In the genomic region with DNA sequence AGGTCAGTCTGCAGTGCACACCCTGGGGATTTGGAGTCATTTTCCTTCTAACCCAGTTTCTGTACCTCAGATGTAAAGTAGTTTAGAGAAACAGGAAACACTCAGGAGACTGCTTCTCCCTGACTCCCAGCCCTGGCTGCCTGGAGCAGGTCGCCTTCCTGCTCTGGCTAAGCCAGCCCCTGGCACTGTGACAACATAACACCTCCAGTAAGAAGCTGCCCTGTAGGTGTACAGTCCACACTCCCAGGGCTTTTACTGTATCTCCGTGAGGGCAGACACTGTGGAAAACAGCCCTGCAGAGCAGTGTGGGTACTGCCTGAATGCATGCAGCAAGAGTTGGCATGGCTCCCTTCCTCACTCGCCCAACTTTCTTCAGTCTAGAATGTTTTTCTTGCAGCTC, we compare ENCODE assay signal across 9 mouse cellular contexts. TPM values are rescaled to one million over a fixed set of nuclear protein-coding genes. Genes with fewer than 3 reads are reported as not detected.
DNase-seq lines count a peak whose midpoint lies in the region; ATAC-seq and TF ChIP-seq lines count a peak whose summit lies in the region.
"Had no signal": no experiment of that assay in that cellular context is flagged by ENCODE, and none has a peak within 500 bp of the region (broad histone marks: within the 10 kb centered on the region; RNA-seq: fewer than 3 reads in every experiment).

No protein-coding gene starts in this region.

- H3K9ac ChIP-seq in lung, embryonic 15.5 days: peak overlapping the region; percentile 10; the same call in 1 of the 2 replicates
- H3K9ac ChIP-seq in forebrain, embryonic 13.5 days: peak overlapping the region; percentile 99; the same call in 1 of the 2 replicates
- no peak overlapping the region for H3K9ac ChIP-seq in intestine, embryonic 15.5 days

- H3K27ac ChIP-seq in lung, embryonic 15.5 days: peak overlapping the region; percentile 96
- no peak overlapping the region for H3K27ac ChIP-seq in forebrain, embryonic 13.5 days
- peak overlapping the region; percentile 27; the same call in 1 of the 2 replicates for H3K27ac ChIP-seq in intestine, embryonic 15.5 days
- H3K27ac ChIP-seq in midbrain, embryonic 10.5 days (replicated peaks): no peak overlapping the region; the same call in 1 of the 2 replicates

- no peak for TF ChIP-seq POLR2A in lung, adult 2 months (IDR thresholded peaks at IDR 0.05; ENCODE audit: borderline replicate concordance, extremely low read depth, low read depth, low read length)

- intact Hi-C loops in left cerebral cortex, postnatal 36 days (cut with DNase I): no loop called here

- WGBS in lung, embryonic 15.5 days: 24% methylated on average over 3 of the region's 3 CpGs
- 5% methylated on average over 3 of the region's 3 CpGs for WGBS in lung, adult 2 months
- WGBS in forebrain, embryonic 13.5 days: 61% methylated on average over 3 of the region's 3 CpGs
- 41% methylated on average over 3 of the region's 3 CpGs for WGBS in intestine, embryonic 15.5 days
- WGBS in midbrain, embryonic 10.5 days: 88% methylated on average over 3 of the region's 3 CpGs

- H3K4me3 ChIP-seq in lung, embryonic 15.5 days: peak overlapping the region; percentile 90
- H3K4me3 ChIP-seq in lung, adult 2 months (replicated peaks; ENCODE audit: extremely low read depth, low read depth, low read length): no peak overlapping the region
- H3K4me3 ChIP-seq in forebrain, embryonic 13.5 days: peak overlapping the region; percentile 98
- H3K4me3 ChIP-seq in intestine, embryonic 15.5 days (replicated peaks): no peak overlapping the region; the same call in 1 of the 2 replicates
- peak overlapping the region; percentile 98 for H3K4me3 ChIP-seq in midbrain, embryonic 10.5 days

- H3K4me2 ChIP-seq in lung, embryonic 15.5 days: peak overlapping the region; percentile 79
- H3K4me2 ChIP-seq in forebrain, embryonic 13.5 days: peak overlapping the region; percentile 100
- peak overlapping the region; percentile 85 for H3K4me2 ChIP-seq in intestine, embryonic 15.5 days (replicated peaks)

- H3K36me3 ChIP-seq in lung, embryonic 15.5 days: no peaks in the 10 kb centered on the region; the same call in 1 of the 2 replicates
- H3K36me3 ChIP-seq in forebrain, embryonic 13.5 days (ENCODE audit: poor library complexity, severe bottlenecking): peaks cover 23% of the 10 kb centered on the region
- no peaks in the 10 kb centered on the region for H3K36me3 ChIP-seq in intestine, embryonic 15.5 days
- peaks cover 59% of the 10 kb centered on the region for H3K36me3 ChIP-seq in midbrain, embryonic 10.5 days

- no peak for ATAC-seq in lung, embryonic 15.5 days (ENCODE audit: borderline replicate concordance, extremely low read depth, low FRiP score, low TSS enrichment)
- ATAC-seq in forebrain, embryonic 13.5 days: no peak
- ATAC-seq in intestine, embryonic 15.5 days: no peak
- ATAC-seq: Patski had no signal

- DNase-seq in lung, adult 2 months: no peak
- DNase-seq in midbrain, embryonic 10.5 days (ENCODE audit: low spot score): no peak
- no peak for DNase-seq in spleen, adult 12 weeks (ENCODE audit: low spot score)
- DNase-seq in gastrocnemius, postnatal 25 days: no peak
- DNase-seq in left cerebral cortex, postnatal 36 days (ENCODE audit: low spot score in 2 of 2): no peak

- H3K4me1 ChIP-seq in lung, embryonic 15.5 days: peaks cover 74% of the 10 kb centered on the region
- peaks cover 54% of the 10 kb centered on the region for H3K4me1 ChIP-seq in lung, adult 2 months (ENCODE audit: control insufficient read depth, insufficient read depth, low read length)
- H3K4me1 ChIP-seq in forebrain, embryonic 13.5 days: peaks cover 77% of the 10 kb centered on the region
- peaks cover 71% of the 10 kb centered on the region for H3K4me1 ChIP-seq in intestine, embryonic 15.5 days (replicated peaks)
- peaks cover 91% of the 10 kb centered on the region for H3K4me1 ChIP-seq in midbrain, embryonic 10.5 days

- H3K27me3 ChIP-seq in lung, embryonic 15.5 days: no peaks in the 10 kb centered on the region
- H3K27me3 ChIP-seq in forebrain, embryonic 13.5 days: no peaks in the 10 kb centered on the region
- H3K27me3 ChIP-seq in intestine, embryonic 15.5 days (replicated peaks): no peaks in the 10 kb centered on the region
- peaks cover 9% of the 10 kb centered on the region for H3K27me3 ChIP-seq in midbrain, embryonic 10.5 days (ENCODE audit: low read depth, poor library complexity, severe bottlenecking)
- H3K27me3 ChIP-seq: Patski had no signal

- no peak for TF ChIP-seq CTCF in lung, adult 2 months (IDR thresholded peaks at IDR 0.05; ENCODE audit: insufficient read depth, low read length)

- H3K9me3 ChIP-seq in lung, embryonic 15.5 days: no peaks in the 10 kb centered on the region
- H3K9me3 ChIP-seq in forebrain, embryonic 13.5 days (replicated peaks): no peaks in the 10 kb centered on the region
- H3K9me3 ChIP-seq in intestine, embryonic 15.5 days: no peaks in the 10 kb centered on the region
- no peaks in the 10 kb centered on the region for H3K9me3 ChIP-seq in midbrain, embryonic 10.5 days (replicated peaks)

RNA-seq across cellular contexts. Expression of a gene that starts 3.4 kb away (rescaled TPM):
- 4.1 and 5.1 TPM in 2 replicates for polyA plus RNA-seq in lung, embryonic 15.5 days (2015; fragmentation: Nextera tagmentation; extraction: Ambion mirVana)
- 34.1 and 37.1 TPM in 2 replicates for polyA plus RNA-seq in lung, adult 2 months (2012; rRNA removed)
- 4.8 and 5.1 TPM in 2 replicates for polyA plus RNA-seq in forebrain, embryonic 13.5 days (2015; fragmentation: Nextera tagmentation; extraction: Ambion mirVana)
- polyA plus RNA-seq in intestine, embryonic 15.5 days (2015; fragmentation: Nextera tagmentation; extraction: Ambion mirVana): 2.0 and 2.3 TPM in 2 replicates
- polyA plus RNA-seq in midbrain, embryonic 10.5 days (2016; fragmentation: Nextera tagmentation; extraction: Ambion mirVana): 3.6 and 3.7 TPM in 2 replicates
- total RNA-seq in gastrocnemius, postnatal 25 days (2021): 1 to 10 TPM; 4.5 to 5.0 TPM
- 10 to 100 TPM; 20.0 to 26.0 TPM for total RNA-seq in left cerebral cortex, postnatal 36 days (2021)

RNA-seq across cellular contexts. Expression of a gene that starts 11.2 kb away (rescaled TPM):
- not detected in 2 replicates for polyA plus RNA-seq in lung, embryonic 15.5 days (2015; fragmentation: Nextera tagmentation; extraction: Ambion mirVana)
- polyA plus RNA-seq in lung, adult 2 months (2012; rRNA removed): not detected in 2 replicates
- polyA plus RNA-seq in forebrain, embryonic 13.5 days (2015; fragmentation: Nextera tagmentation; extraction: Ambion mirVana): not detected in 2 replicates
- polyA plus RNA-seq in intestine, embryonic 15.5 days (2015; fragmentation: Nextera tagmentation; extraction: Ambion mirVana): not detected in 2 replicates
- polyA plus RNA-seq in midbrain, embryonic 10.5 days (2016; fragmentation: Nextera tagmentation; extraction: Ambion mirVana): not detected in 2 replicates
- not detected for total RNA-seq in gastrocnemius, postnatal 25 days (2021)
- total RNA-seq in left cerebral cortex, postnatal 36 days (2021): not detected

RNA-seq across cellular contexts. Expression of a gene that starts 59.4 kb away (rescaled TPM):
- polyA plus RNA-seq in lung, embryonic 15.5 days (2015; fragmentation: Nextera tagmentation; extraction: Ambion mirVana): 33.1 and 34.6 TPM in 2 replicates
- 69.9 and 85.8 TPM in 2 replicates for polyA plus RNA-seq in lung, adult 2 months (2012; rRNA removed)
- 13.9 and 16.0 TPM in 2 replicates for polyA plus RNA-seq in forebrain, embryonic 13.5 days (2015; fragmentation: Nextera tagmentation; extraction: Ambion mirVana)
- 23.5 and 23.7 TPM in 2 replicates for polyA plus RNA-seq in intestine, embryonic 15.5 days (2015; fragmentation: Nextera tagmentation; extraction: Ambion mirVana)
- polyA plus RNA-seq in midbrain, embryonic 10.5 days (2016; fragmentation: Nextera tagmentation; extraction: Ambion mirVana): 21.2 and 22.9 TPM in 2 replicates
- total RNA-seq in gastrocnemius, postnatal 25 days (2021): 10 to 100 TPM; 12.0 to 14.5 TPM
- total RNA-seq in left cerebral cortex, postnatal 36 days (2021): 10 to 100 TPM; 10.3 to 12.7 TPM

Comparison
In these comparisons a context has a peak if more than half of its experiments do, and no peak if none do; other contexts are left out.
1. H3K4me3 ChIP-seq: peak in lung, embryonic 15.5 days (single experiment), forebrain, embryonic 13.5 days (single experiment) and midbrain, embryonic 10.5 days (single experiment); none in lung, adult 2 months (single experiment) and intestine, embryonic 15.5 days (single experiment).
2. H3K27ac ChIP-seq: peak in lung, embryonic 15.5 days (single experiment) and intestine, embryonic 15.5 days (single experiment); none in forebrain, embryonic 13.5 days (single experiment) and midbrain, embryonic 10.5 days (single experiment).
3. Peak in every context shown above with its lines, with median percentiles within 50 percentile points of each other: H3K4me2 ChIP-seq.